Mouse (Mus musculus): Measurements from ENCODE around the gene Cul5. TPM values are rescaled to one million over a fixed set of nuclear protein-coding genes. Genes with fewer than 3 reads are reported as not detected.

Gene Cul5
- polyA plus RNA-seq, 1 experiment = 6.1 TPM

- H3K27me3 ChIP-seq (ENCODE audit: control insufficient read depth, insufficient read depth, low read length) = no peaks in the 10 kb centered on the region
- no peaks in the 10 kb centered on the region for H3K36me3 ChIP-seq (ENCODE audit: control insufficient read depth, insufficient read depth, low read length)
- 1% methylated on average over 51 of the region's 52 CpGs for WGBS
- DNase-seq = peak; percentile 90
- no peak within 1 kb of the TSS for H3K27ac ChIP-seq (ENCODE audit: control insufficient read depth, insufficient read depth, low read length)
- TF ChIP-seq CTCF (IDR thresholded peaks at IDR 0.05; ENCODE audit: borderline replicate concordance, control insufficient read depth, extremely low read depth, insufficient read depth, low read length, poor library complexity) = 0 out of 2 replicates have a peak, but pooled peaks have one; percentile 37
- TF ChIP-seq POLR2A (IDR thresholded peaks at IDR 0.05; ENCODE audit: control insufficient read depth, extremely low read depth, insufficient read depth, low read length, poor library complexity) = peak; percentile 66
- H3K4me1 ChIP-seq (replicated peaks; ENCODE audit: control insufficient read depth, insufficient read depth, low read length) = peaks cover 8% of the 10 kb centered on the region
- peak within 1 kb of the TSS; percentile 82 for H3K4me3 ChIP-seq (ENCODE audit: control insufficient read depth, insufficient read depth, low read length)
Measured at GRCm38 (mm10) chr9:53609968-53610781, 59.6 kb downstream of the Cul5 start, which contains the start of gene Acat1. Gene Acat1, minus strand, starts transcription at chr9:53610382.

- peaks cover 8% of the 10 kb centered on the region for H3K4me1 ChIP-seq (replicated peaks; ENCODE audit: control insufficient read depth, insufficient read depth, low read length)
- TF ChIP-seq CTCF (IDR thresholded peaks at IDR 0.05; ENCODE audit: borderline replicate concordance, control insufficient read depth, extremely low read depth, insufficient read depth, low read length, poor library complexity) = no peak
- no peak for TF ChIP-seq POLR2A (IDR thresholded peaks at IDR 0.05; ENCODE audit: control insufficient read depth, extremely low read depth, insufficient read depth, low read length, poor library complexity)
- WGBS = 61% methylated on average over 12 of the region's 12 CpGs
- peak overlapping the region; percentile 82 for H3K4me3 ChIP-seq (ENCODE audit: control insufficient read depth, insufficient read depth, low read length)
- H3K36me3 ChIP-seq (ENCODE audit: control insufficient read depth, insufficient read depth, low read length) = no peaks in the 10 kb centered on the region
- no peak overlapping the region for H3K27ac ChIP-seq (ENCODE audit: control insufficient read depth, insufficient read depth, low read length)
- no peak for DNase-seq
- no peaks in the 10 kb centered on the region for H3K27me3 ChIP-seq (ENCODE audit: control insufficient read depth, insufficient read depth, low read length)
Measured at GRCm38 (mm10) chr9:53609306-53609967, 60.4 kb downstream of the Cul5 start.

DNA sequence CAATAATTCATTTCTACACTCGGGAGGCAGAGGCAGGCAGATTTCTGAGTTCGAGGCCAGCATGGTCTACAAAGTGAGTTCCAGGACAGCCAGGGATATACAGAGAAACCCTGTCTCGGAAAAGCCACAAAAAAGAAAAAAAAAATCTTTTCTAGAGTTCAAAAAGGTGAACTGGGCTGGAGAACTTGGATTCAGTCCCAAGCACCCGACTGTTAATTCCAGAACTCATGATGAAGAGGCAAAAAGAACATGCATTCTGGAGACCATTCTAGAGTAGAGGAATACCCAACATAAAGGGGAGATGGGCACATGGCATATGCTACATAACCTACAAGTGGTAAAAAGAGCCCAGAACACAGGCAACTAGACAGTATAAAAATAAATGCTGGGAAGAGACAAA lies 62.0 kb downstream of the Cul5 start:
- Histone ChIP-seq H3K27ac (ENCODE audit: control insufficient read depth, insufficient read depth, low read length) (no peak overlapping the region), H3K4me1 (replicated peaks; ENCODE audit: control insufficient read depth, insufficient read depth, low read length) (peaks cover 12% of the 10 kb centered on the region), H3K27me3 (ENCODE audit: control insufficient read depth, insufficient read depth, low read length) (no peaks in the 10 kb centered on the region), H3K36me3 (ENCODE audit: control insufficient read depth, insufficient read depth, low read length) (no peaks in the 10 kb centered on the region), H3K4me3 (ENCODE audit: control insufficient read depth, insufficient read depth, low read length) (no peak overlapping the region)
- TF ChIP-seq POLR2A (IDR thresholded peaks at IDR 0.05; ENCODE audit: control insufficient read depth, extremely low read depth, insufficient read depth, low read length, poor library complexity) = no peak
- no peak for TF ChIP-seq CTCF (IDR thresholded peaks at IDR 0.05; ENCODE audit: borderline replicate concordance, control insufficient read depth, extremely low read depth, insufficient read depth, low read length, poor library complexity)
- WGBS = 94% methylated on average over 4 of the region's 4 CpGs
- DNase-seq = no peak

DNA sequence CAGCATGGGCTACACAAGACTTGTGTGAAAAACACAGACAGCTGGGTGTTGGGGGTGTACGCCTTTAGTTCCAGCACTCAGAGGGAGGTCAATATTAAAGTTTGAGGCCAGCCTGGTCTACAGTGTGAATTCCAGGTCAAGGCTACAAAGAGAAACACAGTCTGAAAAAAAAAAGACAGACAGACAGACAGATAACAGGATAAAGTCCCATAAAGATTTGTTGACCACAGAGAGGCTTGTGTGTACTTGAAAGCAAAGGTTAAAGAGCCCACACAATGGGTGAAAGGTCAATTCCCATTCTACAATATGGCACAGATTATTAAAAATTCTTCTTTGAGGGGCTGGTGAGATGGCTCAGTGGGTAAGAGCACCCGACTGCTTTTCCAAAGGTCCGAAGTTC lies 62.6 kb downstream of the Cul5 start:
- no peak for DNase-seq
- H3K27ac ChIP-seq (ENCODE audit: control insufficient read depth, insufficient read depth, low read length) = no peak overlapping the region
- H3K4me1 ChIP-seq (replicated peaks; ENCODE audit: control insufficient read depth, insufficient read depth, low read length) = peaks cover 12% of the 10 kb centered on the region
- H3K27me3 ChIP-seq (ENCODE audit: control insufficient read depth, insufficient read depth, low read length) = no peaks in the 10 kb centered on the region
- no peaks in the 10 kb centered on the region for H3K36me3 ChIP-seq (ENCODE audit: control insufficient read depth, insufficient read depth, low read length)
- 97% methylated on average over 3 of the region's 3 CpGs for WGBS
- no peak overlapping the region for H3K4me3 ChIP-seq (ENCODE audit: control insufficient read depth, insufficient read depth, low read length)
- TF ChIP-seq CTCF (IDR thresholded peaks at IDR 0.05; ENCODE audit: borderline replicate concordance, control insufficient read depth, extremely low read depth, insufficient read depth, low read length, poor library complexity) (no peak), POLR2A (IDR thresholded peaks at IDR 0.05; ENCODE audit: control insufficient read depth, extremely low read depth, insufficient read depth, low read length, poor library complexity) (no peak)

GRCm38 (mm10) chr9:53604954-53605353 lies 64.9 kb downstream of the Cul5 start:
- Histone ChIP-seq H3K4me1 (replicated peaks; ENCODE audit: control insufficient read depth, insufficient read depth, low read length) (peaks cover 10% of the 10 kb centered on the region), H3K27me3 (ENCODE audit: control insufficient read depth, insufficient read depth, low read length) (no peaks in the 10 kb centered on the region)
- WGBS = 100% methylated on average over 5 of the region's 5 CpGs

DNA sequence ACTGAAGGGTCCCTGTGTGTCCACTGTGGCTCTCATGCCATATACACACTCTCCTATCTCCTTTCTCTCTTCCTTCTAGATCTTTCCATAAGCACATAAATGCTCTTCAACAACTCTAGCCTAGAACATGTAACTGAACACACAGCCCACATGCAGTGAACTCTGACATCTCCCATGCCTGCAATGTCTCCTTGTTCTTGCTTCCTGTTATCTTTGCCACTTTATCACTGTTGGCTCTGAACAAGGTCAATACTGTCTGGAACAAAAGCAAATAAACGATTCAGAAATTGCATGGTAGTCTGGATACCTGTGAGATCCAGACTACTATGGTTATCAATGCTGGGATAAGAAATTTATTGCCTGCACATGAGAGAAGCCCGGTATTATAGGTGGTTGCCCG lies 66.0 kb downstream of the Cul5 start:
- TF ChIP-seq CTCF (IDR thresholded peaks at IDR 0.05; ENCODE audit: borderline replicate concordance, control insufficient read depth, extremely low read depth, insufficient read depth, low read length, poor library complexity) = no peak
- no peak for TF ChIP-seq POLR2A (IDR thresholded peaks at IDR 0.05; ENCODE audit: control insufficient read depth, extremely low read depth, insufficient read depth, low read length, poor library complexity)
- Histone ChIP-seq H3K27ac (ENCODE audit: control insufficient read depth, insufficient read depth, low read length) (no peak overlapping the region), H3K27me3 (ENCODE audit: control insufficient read depth, insufficient read depth, low read length) (no peaks in the 10 kb centered on the region), H3K4me3 (ENCODE audit: control insufficient read depth, insufficient read depth, low read length) (no peak overlapping the region), H3K36me3 (ENCODE audit: control insufficient read depth, insufficient read depth, low read length) (no peaks in the 10 kb centered on the region), H3K4me1 (replicated peaks; ENCODE audit: control insufficient read depth, insufficient read depth, low read length) (peaks cover 4% of the 10 kb centered on the region)
- 90% methylated on average over 3 of the region's 3 CpGs for WGBS
- no peak for DNase-seq

More at GRCm38 (mm10) chr9:53604954-53605353, 64.9 kb downstream of the Cul5 start:
- TF ChIP-seq CTCF (IDR thresholded peaks at IDR 0.05; ENCODE audit: borderline replicate concordance, control insufficient read depth, extremely low read depth, insufficient read depth, low read length, poor library complexity) (no peak), POLR2A (IDR thresholded peaks at IDR 0.05; ENCODE audit: control insufficient read depth, extremely low read depth, insufficient read depth, low read length, poor library complexity) (no peak)
- H3K4me3 ChIP-seq (ENCODE audit: control insufficient read depth, insufficient read depth, low read length) = no peak overlapping the region
- no peaks in the 10 kb centered on the region for H3K36me3 ChIP-seq (ENCODE audit: control insufficient read depth, insufficient read depth, low read length)
- no peak for DNase-seq
- H3K27ac ChIP-seq (ENCODE audit: control insufficient read depth, insufficient read depth, low read length) = no peak overlapping the region
